Mouse (Mus musculus): ENCODE results near the gene Fos. TPM values are rescaled to one million over a fixed set of nuclear protein-coding genes. Genes with fewer than 3 reads are reported as not detected.
"Not testable (repeated sequence)": the region's sequence is repeated elsewhere in the genome, so short reads cannot be mapped to it uniquely, and the experiment has no call there.

Fos gene
- polyA plus RNA-seq, 2 experiments from 2014 or later, result 6.7 to 9.6 TPM

DNA sequence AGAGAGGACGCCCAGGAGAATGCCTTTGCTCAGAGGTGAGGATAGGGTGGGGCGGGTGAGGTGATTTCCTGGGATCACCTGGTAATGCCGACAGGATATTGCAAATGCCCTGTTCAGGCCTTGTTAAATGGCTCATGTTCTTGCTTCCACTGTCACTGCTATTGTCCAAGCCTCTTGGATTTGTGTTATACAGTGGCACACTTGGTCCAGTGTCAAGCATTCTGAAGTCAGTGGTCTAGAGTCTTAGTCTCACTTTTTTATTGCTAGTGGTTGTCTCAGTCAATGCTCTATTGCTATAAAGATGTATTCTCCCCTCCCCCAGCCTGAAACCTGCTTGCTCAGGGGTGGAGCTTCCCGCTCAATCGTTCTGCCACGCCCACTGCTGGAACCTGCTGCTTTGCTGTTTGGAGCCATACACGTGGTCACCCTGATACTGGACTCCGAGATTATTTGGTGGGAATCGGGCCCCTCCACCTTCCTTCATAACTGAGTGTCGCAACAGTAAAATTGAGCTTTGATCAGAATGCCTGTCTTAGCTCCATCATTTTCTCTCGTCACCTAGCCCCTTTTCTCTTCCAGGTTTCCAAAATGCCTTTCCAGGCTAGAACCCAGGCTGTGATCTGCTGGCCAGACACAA is 51.3 kb downstream of the Fos start:
- not testable (repeated sequence) for ATAC-seq

Other genes starting within 250 kb of the Fos start
- gene Mlh3, start 203.3 kb upstream of the Fos start, polyA plus RNA-seq (2017; shearing (Covaris generic)), result 10 to 100 TPM in 1 of 2 experiments, 1 to 10 TPM in 1; 10.0 to 10.4 TPM
- 10 to 100 TPM; 47.4 to 52.5 TPM for gene Acyp1, start 185.5 kb upstream of the Fos start, polyA plus RNA-seq (2017; shearing (Covaris generic))
- under 1 TPM; 0.21 to 0.27 TPM for gene Zc2hc1c, start 185.3 kb upstream of the Fos start, polyA plus RNA-seq (2017; shearing (Covaris generic))
- gene Nek9, start 134.5 kb upstream of the Fos start, polyA plus RNA-seq (2017; shearing (Covaris generic)), result 10 to 100 TPM; 12.2 to 12.4 TPM
- 100 to 1,000 TPM; 186 to 204 TPM for gene Tmed10, start 99.0 kb upstream of the Fos start, polyA plus RNA-seq (2017; shearing (Covaris generic))
- not detected for gene Jdp2, start 125.1 kb downstream of the Fos start, polyA plus RNA-seq (2017; shearing (Covaris generic))
- gene Batf, start 212.8 kb downstream of the Fos start, polyA plus RNA-seq (2017; shearing (Covaris generic)), result 100 to 1,000 TPM; 156 to 205 TPM

All from activated CD4-positive, CD25-positive, alpha-beta regulatory T cell, adult 4 months (primary cell).